Mouse (Mus musculus) regulatory T cell (primary cell): Measurements from ENCODE around the gene Foxr1.
"Not testable (repeated sequence)": the region's sequence is repeated elsewhere in the genome, so short reads cannot be mapped to it uniquely, and the experiment has no call there.

Experiments
- in situ Hi-C: fragments of 300-600 bp; cut with MboI, MseI; formaldehyde crosslinking; loops from one replicate; pipeline ENCODE4 v1.15.1; 2025; ENCODE audit warnings: high pct_unique_total_duplicates

The Foxr1 gene

GRCm38 (mm10) chr9:44477339-44478228, 36.6 kb upstream of the Foxr1 start:
- in situ Hi-C loops = no loop called here

GRCm38 (mm10) chr9:44475936-44476335, 35.0 kb upstream of the Foxr1 start:
- in situ Hi-C loops = no loop called here

DNA sequence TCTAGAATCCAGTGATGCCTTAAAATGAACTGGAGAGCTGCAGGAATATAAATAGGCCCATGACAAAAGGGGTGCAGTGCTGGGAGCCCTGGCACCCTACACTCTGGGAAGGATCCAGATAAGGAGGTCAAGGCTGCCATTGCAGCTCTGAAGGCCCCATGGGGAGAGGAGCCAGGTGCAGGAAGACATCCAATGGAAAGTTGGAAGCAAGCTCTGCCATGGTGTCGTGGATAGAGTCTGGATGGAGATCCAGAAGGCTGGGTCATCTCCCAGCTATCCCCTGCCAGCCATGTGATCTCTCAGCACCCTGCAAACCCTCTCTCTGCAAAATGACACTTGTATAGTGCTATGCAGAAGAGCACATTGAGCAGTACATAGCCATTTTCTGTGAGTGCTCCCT, 33.4 kb upstream of the Foxr1 start:
- in situ Hi-C loops = no loop called here

GRCm38 (mm10) chr9:44473184-44473583, 32.2 kb upstream of the Foxr1 start:
- in situ Hi-C loops = no loop called here

- in situ Hi-C loops = no loop called here
Measured at GRCm38 (mm10) chr9:44468800-44469199, 27.9 kb upstream of the Foxr1 start.

DNA sequence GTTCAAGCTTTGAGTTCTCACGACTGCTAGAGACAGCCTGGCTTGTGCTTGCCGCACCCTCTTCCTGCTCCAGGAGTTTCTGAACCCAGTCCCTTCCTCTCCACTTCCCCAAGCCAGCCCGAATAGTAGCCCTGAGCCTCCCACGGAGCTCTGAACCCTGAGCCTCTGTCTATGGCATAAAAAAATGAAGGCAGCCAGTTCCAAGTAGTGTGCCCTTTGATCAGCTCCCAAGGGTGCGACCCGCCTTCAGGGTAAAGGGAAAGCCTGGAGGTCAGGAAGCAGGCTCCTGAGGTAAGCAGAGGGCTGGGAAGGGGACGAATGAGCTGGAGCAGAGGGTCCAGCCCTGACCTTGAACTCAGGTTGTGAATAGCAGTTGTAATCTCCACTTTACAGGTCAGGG, 27.3 kb upstream of the Foxr1 start:
- in situ Hi-C loops = no loop called here

GRCm38 (mm10) chr9:44461950-44462349, 21.0 kb upstream of the Foxr1 start:
- in situ Hi-C loops = loop anchor here (5.0 kb wide), 2 partner anchors 40 to 90 kb away; no protein-coding TSS in a partner anchor

DNA sequence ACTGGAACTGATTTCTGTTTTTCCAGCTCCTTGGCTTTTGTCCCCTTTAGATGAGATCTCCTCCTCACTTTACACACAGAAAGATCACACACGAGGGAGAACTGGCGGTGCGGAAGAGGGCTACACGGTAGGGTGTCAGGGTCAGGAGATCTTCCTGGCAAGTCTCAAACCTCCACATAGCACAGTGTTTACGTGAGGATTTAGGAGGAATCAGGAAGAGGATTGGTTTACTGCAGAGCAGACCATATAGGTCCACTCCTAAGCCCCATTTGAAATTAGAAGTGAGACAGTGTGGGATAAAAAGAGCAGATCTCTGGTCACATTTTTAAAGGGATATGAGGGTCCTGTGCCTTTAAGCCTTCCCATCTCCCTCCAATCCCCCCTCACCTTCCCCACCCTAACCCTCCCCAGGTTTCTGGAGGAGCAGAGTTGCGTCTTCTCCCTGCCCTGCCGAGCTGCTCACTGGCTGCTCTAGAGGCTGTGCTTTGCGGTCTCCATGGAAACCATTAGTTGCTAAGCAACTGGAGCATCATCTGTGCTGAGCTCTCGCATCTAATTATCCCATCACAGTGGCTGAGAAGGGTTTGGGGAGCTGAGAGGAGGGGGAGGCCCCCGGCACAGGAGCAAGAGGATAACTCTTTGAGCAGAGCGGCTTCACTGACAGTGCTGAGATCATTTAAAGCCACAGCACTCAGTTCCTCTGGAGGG, 16.3 kb upstream of the Foxr1 start:
- in situ Hi-C loops = no loop called here

- in situ Hi-C loops = loop anchor here (5.0 kb wide), 1 partner anchor 197 kb away; no protein-coding TSS in a partner anchor
Measured at GRCm38 (mm10) chr9:44454891-44455220, 13.9 kb upstream of the Foxr1 start, which contains the start of gene Upk2. Gene Upk2 (minus strand): TSS chr9:44454976.

DNA sequence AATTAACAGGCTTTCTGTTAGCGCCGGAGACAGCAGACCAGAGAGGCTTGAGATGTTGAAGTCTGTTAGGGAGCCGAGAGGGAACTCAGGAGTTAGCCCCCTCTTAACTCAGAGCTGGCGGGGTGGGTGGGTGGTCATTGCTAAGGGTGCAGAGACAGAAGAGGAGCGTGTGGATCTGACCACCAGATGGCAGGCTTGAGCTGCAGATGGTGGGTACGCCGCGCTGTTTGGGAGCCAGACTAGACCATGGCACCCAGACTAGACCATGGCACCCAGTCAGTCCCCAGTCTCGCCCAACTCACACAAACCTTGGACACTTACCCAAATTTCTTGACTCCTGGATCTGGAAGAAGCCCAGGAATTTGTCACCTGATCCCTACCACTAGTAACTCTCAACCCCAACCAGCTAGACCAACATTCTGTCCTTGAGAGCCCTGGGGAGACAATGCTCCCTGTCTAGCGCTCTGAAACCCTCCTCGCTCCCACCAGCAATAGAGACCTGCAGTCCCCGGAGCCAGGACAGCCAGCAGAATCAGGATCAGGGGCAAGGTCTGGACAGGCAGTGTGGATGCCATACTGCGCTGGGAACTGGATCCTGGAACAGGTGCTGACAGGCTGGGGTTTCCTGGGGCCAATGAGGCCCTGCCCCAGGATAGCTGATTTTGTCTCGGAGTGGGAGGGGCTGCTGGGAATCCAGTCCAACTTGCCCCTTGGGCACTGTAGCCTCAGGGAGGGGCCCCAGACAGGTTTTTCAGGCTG, 13.4 kb upstream of the Foxr1 start:
- in situ Hi-C loops = loop anchor here (5.0 kb wide), 1 partner anchor 198 kb away; no protein-coding TSS in a partner anchor

DNA sequence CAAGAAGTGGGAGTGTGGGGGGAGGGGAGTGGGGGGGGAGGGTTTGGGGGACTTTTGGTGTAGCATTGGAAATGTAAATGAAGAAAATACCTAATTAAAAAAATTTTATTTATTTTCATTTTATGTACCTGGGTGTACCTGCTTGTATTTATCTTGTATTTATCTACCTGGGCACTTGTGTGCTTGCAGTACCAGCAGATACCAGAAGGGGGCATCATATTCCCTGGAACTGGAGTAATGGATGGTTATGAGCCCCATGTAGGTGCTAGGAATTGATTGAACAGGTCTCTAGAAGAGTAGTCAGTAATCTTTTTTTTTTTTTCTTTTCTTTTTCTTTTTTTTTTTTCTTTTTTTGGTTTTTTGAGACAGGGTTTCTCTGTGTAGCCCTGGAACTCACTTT, 9.5 kb upstream of the Foxr1 start:
- in situ Hi-C loops = loop anchor here (5.0 kb wide), 1 partner anchor 202 kb away; no protein-coding TSS in a partner anchor

DNA sequence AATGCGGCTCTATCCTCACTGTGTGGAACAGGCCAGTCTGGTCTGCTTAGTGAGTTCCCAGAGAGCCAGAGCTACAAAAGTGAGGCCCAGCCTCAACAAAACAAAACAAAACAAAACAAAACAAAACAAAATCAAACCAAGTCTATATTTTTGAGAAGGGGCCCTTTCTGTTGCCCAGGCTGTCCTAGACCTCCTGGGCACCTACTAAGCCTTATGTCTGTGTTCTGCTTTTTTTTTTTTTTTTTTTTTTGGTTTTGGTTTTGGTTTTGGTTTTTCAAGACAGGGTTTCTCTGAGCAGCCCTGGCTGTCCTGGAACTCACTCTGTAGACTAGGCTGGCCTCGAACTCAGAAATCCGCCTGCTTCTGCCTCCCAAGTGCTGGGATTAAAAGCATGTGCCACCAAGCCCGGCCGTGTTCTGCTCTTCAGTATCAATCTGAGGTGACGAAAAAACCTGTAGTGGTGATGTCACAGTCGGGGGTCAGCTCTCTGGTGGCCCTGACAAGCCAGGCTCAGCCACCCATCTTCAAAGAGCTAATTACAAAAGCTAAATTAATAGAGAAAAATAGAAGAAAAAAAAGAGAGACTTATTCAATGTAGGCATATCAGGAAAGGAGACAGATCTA, 3.6 kb upstream of the Foxr1 start:
- in situ Hi-C loops = not testable (repeated sequence)

GRCm38 (mm10) chr9:44435747-44436146, 5.2 kb downstream of the Foxr1 start:
- in situ Hi-C loops = no loop called here

DNA sequence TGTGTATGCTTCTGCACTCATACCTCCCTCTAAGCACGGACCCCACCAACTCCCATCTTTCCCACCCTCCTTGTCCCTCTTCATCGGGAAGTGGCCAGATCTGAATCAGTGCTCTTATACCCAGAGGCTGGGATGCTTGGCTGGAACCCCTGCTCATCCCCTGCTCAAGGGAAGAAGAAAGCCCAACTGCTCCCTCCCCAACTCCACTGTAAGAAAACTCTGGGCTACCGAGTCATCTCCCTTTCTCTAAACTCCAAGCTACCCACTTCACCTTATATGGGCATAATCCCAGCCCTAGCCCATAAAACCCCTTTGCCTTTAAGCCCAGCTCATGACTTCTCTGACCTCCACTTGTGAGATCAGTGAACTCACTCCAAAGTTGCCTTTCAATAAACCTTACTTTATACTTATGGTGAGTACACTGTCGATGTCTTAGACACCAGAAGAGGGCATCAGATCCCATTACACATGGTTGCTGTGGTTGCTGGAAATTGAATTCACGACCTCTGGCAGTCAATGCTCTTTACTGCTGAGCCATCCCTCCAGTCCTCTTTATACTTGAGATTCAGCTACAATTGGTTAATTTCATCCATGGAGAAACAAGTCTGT, 8.3 kb downstream of the Foxr1 start:
- in situ Hi-C loops = no loop called here

GRCm38 (mm10) chr9:44423576-44423975, 17.4 kb downstream of the Foxr1 start:
- in situ Hi-C loops = no loop called here

- in situ Hi-C loops = no loop called here
Measured at GRCm38 (mm10) chr9:44420280-44420898, 20.5 kb downstream of the Foxr1 start.

DNA sequence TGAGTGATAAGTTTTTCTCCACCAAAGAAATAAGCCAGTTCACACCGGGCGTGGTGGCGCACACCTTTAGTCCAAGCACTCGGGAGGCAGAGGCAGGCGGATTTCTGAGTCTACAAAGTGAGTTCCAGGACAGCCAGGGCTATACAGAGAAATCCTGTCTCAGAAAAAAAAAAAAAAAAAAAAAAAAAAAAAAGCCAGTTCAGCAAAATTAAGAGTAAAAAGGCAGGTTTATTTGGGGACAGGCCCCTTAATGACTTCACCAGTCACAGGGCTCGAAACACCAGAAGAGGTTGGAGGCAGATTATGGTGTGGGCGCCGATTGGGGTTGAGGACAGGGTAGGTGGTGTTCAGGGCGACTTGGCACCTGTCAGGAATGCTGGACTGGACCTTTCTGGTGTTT, 21.2 kb downstream of the Foxr1 start:
- in situ Hi-C loops = not testable (repeated sequence)

GRCm38 (mm10) chr9:44418519-44419385, 22.2 kb downstream of the Foxr1 start, which contains the start of gene Ccdc84:
Gene Ccdc84 (minus strand): TSS chr9:44418569.
- in situ Hi-C loops = no loop called here

DNA sequence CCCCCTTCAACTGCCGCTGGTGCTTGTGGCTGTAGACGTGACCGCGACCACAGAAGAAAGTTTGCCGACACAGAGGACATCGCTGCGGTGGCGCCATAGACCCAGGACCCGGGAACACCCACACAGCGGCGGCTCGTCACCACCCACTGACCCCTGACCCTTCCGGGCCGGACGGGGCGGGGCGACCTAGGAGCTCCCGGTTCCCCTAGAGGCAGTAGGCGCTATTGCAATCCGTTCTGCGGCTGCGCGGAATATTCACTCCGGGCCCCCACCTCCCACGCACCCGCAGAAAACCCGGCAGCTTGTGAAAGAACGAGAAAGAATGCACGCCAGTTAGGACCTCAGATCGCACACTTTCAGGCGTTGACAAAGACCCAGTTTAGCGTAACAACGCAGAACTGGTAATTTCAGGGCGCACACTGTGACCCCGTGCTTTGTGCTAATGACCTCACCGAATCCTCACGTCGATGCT, 23.0 kb downstream of the Foxr1 start:
- in situ Hi-C loops = no loop called here
